Mouse (Mus musculus): ENCODE data around the gene Trib3.
A peak's percentile ranks its signal among the peaks of the same experiment; 100 is the strongest.
"Not testable (repeated sequence)": the region's sequence is repeated elsewhere in the genome, so short reads cannot be mapped to it uniquely, and the experiment has no call there.

Trib3 gene

GRCm38 (mm10) chr2:152343329-152344213 is at the start of gene Trib3:
Gene Trib3 (minus strand): TSS chr2:152344032.
- DNase-seq (ENCODE audit: low read depth, low spot score) = no peak

GRCm38 (mm10) chr2:152393225-152394017 is 49.6 kb upstream of the Trib3 start:
- DNase-seq (ENCODE audit: low read depth, low spot score) = no peak

- no peak for DNase-seq (ENCODE audit: low read depth, low spot score)
These were observed 49.0 kb upstream of the Trib3 start for GRCm38 (mm10) chr2:152392786-152393185.

GRCm38 (mm10) chr2:152384191-152384590 is 40.4 kb upstream of the Trib3 start:
- no peak for DNase-seq (ENCODE audit: low read depth, low spot score)

- DNase-seq (ENCODE audit: low read depth, low spot score) = no peak
These were observed 32.5 kb upstream of the Trib3 start, which contains the start of gene Nrsn2 for GRCm38 (mm10) chr2:152376345-152376741. Gene Nrsn2 (minus strand): TSS chr2:152376638.

- no peak for DNase-seq (ENCODE audit: low read depth, low spot score)
These were observed 32.0 kb upstream of the Trib3 start for GRCm38 (mm10) chr2:152375652-152376344.

GRCm38 (mm10) chr2:152373547-152373946 is 29.7 kb upstream of the Trib3 start:
- no peak for DNase-seq (ENCODE audit: low read depth, low spot score)

GRCm38 (mm10) chr2:152372661-152373060 is 28.8 kb upstream of the Trib3 start:
- no peak for DNase-seq (ENCODE audit: low read depth, low spot score)

GRCm38 (mm10) chr2:152372104-152372503 is 28.3 kb upstream of the Trib3 start:
- DNase-seq (ENCODE audit: low read depth, low spot score) = no peak

- no peak for DNase-seq (ENCODE audit: low read depth, low spot score)
These were observed 24.8 kb upstream of the Trib3 start for GRCm38 (mm10) chr2:152368532-152369140.

GRCm38 (mm10) chr2:152367917-152368316 is 24.1 kb upstream of the Trib3 start:
- no peak for DNase-seq (ENCODE audit: low read depth, low spot score)

- DNase-seq (ENCODE audit: low read depth, low spot score) = peak; percentile 67
These were observed 19.7 kb upstream of the Trib3 start for GRCm38 (mm10) chr2:152363245-152364147.

- no peak for DNase-seq (ENCODE audit: low read depth, low spot score)
These were observed 17.4 kb upstream of the Trib3 start for GRCm38 (mm10) chr2:152361193-152361592.

GRCm38 (mm10) chr2:152360271-152360775 is 16.5 kb upstream of the Trib3 start:
- DNase-seq (ENCODE audit: low read depth, low spot score) = no peak

- no peak for DNase-seq (ENCODE audit: low read depth, low spot score)
These were observed 15.8 kb upstream of the Trib3 start for GRCm38 (mm10) chr2:152359616-152360015.

- DNase-seq (ENCODE audit: low read depth, low spot score) = not testable (repeated sequence)
These were observed 15.1 kb upstream of the Trib3 start for GRCm38 (mm10) chr2:152358977-152359376.

- no peak for DNase-seq (ENCODE audit: low read depth, low spot score)
These were observed 13.4 kb upstream of the Trib3 start for GRCm38 (mm10) chr2:152357254-152357653.

GRCm38 (mm10) chr2:152349842-152350540 is 6.2 kb upstream of the Trib3 start:
- no peak for DNase-seq (ENCODE audit: low read depth, low spot score)

GRCm38 (mm10) chr2:152349205-152349604 is 5.4 kb upstream of the Trib3 start:
- no peak for DNase-seq (ENCODE audit: low read depth, low spot score)

GRCm38 (mm10) chr2:152347722-152348121 is 3.9 kb upstream of the Trib3 start:
- DNase-seq (ENCODE audit: low read depth, low spot score) = no peak

Data from brain, embryonic 18.5 days (tissue).